Mouse (Mus musculus): Measurements from ENCODE around the gene Ddx1. TPM values are rescaled to one million over a fixed set of nuclear protein-coding genes. Genes with fewer than 3 reads are reported as not detected.

The Ddx1 gene
- polyA plus RNA-seq, 2 experiments, result 22.5 to 68.5 TPM

DNA sequence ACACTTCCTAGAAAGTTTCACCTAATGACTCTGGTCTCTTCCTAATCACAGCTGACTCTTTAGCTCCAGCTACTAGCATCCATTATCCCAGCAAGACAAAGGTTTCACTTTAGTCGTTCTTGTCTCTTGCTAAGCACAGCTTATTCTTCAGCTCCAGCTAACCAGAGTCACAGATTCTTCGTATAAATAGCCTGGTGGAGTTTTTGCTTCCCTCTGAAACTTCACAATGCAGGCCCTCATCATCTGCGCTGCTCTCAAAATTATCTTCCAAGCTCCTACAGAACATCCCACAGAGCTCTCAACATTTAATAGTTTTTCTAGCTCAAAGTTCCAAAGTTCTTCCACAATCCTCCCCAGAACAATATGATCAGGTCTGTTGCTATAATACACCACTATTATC lies 43.3 kb downstream of the Ddx1 start:
- H3K27me3 ChIP-seq (ENCODE audit: control insufficient read depth, insufficient read depth, low read length), result no peaks in the 10 kb centered on the region
- no peak overlapping the region for H3K9ac ChIP-seq (replicated peaks)
- TF ChIP-seq CTCF (IDR thresholded peaks at IDR 0.05; ENCODE audit: low read depth), result no peak
- TF ChIP-seq EP300 (IDR thresholded peaks at IDR 0.05; ENCODE audit: low read depth), result no peak
- H3K27ac ChIP-seq, result no peak overlapping the region
- 0 out of 4 replicates have a peak, but pooled peaks cover 0 to 2% of the 10 kb centered on the region in 2 experiments for H3K4me1 ChIP-seq (replicated peaks; ENCODE audit: control insufficient read depth in 2 of 2, insufficient read depth in 2 of 2, low read length in 1 of 2)
- no peaks in the 10 kb centered on the region for H3K9me3 ChIP-seq (ENCODE audit: control insufficient read depth, low read length)
- no peaks in the 10 kb centered on the region for H3K36me3 ChIP-seq (replicated peaks; ENCODE audit: control insufficient read depth, insufficient read depth, low read depth)
- ATAC-seq (ENCODE audit: insufficient read depth) (no peak), DNase-seq (ENCODE audit: low read depth in 3 of 3, low spot score in 3 of 3) (no peak)
- no peak overlapping the region for H3K4me2 ChIP-seq (ENCODE audit: low read depth)
- 59% methylated on average over 3 of the region's 3 CpGs for WGBS (ENCODE audit: insufficient replicate concordance)
- H3K4me3 ChIP-seq (ENCODE audit: insufficient read depth in 1 of 2, low read depth in 2 of 2, low read length in 2 of 2), result no peak overlapping the region

- Histone ChIP-seq H3K27ac (no peak overlapping the region), H3K4me3 (ENCODE audit: insufficient read depth in 1 of 2, low read depth in 2 of 2, low read length in 2 of 2) (no peak overlapping the region), H3K4me2 (ENCODE audit: low read depth) (no peak overlapping the region), H3K36me3 (replicated peaks; ENCODE audit: control insufficient read depth, insufficient read depth, low read depth) (no peaks in the 10 kb centered on the region), H3K27me3 (ENCODE audit: control insufficient read depth, insufficient read depth, low read length) (no peaks in the 10 kb centered on the region), H3K9me3 (ENCODE audit: control insufficient read depth, low read length) (no peaks in the 10 kb centered on the region), H3K9ac (replicated peaks) (no peak overlapping the region), H3K4me1 (replicated peaks; ENCODE audit: control insufficient read depth in 2 of 2, insufficient read depth in 2 of 2, low read length in 1 of 2) (0 out of 4 replicates have a peak, but pooled peaks cover 0 to 2% of the 10 kb centered on the region in 2 experiments)
- DNase-seq (ENCODE audit: low read depth in 3 of 3, low spot score in 3 of 3) (no peak), ATAC-seq (ENCODE audit: insufficient read depth) (no peak)
- TF ChIP-seq CTCF (IDR thresholded peaks at IDR 0.05; ENCODE audit: low read depth), result no peak
- no peak for TF ChIP-seq EP300 (IDR thresholded peaks at IDR 0.05; ENCODE audit: low read depth)
Measured at GRCm38 (mm10) chr12:13202322-13202721, 46.7 kb downstream of the Ddx1 start.

GRCm38 (mm10) chr12:13200576-13200975 lies 48.4 kb downstream of the Ddx1 start:
- DNase-seq (ENCODE audit: low read depth in 3 of 3, low spot score in 3 of 3) (no peak), ATAC-seq (ENCODE audit: insufficient read depth) (no peak)
- no peaks in the 10 kb centered on the region for H3K27me3 ChIP-seq (ENCODE audit: control insufficient read depth, insufficient read depth, low read length)
- no peak for TF ChIP-seq EP300 (IDR thresholded peaks at IDR 0.05; ENCODE audit: low read depth)
- no peak for TF ChIP-seq CTCF (IDR thresholded peaks at IDR 0.05; ENCODE audit: low read depth)
- H3K4me1 ChIP-seq (replicated peaks; ENCODE audit: control insufficient read depth in 2 of 2, insufficient read depth in 2 of 2, low read length in 1 of 2), result 0 out of 4 replicates have a peak, but pooled peaks cover 0 to 2% of the 10 kb centered on the region in 2 experiments
- no peaks in the 10 kb centered on the region for H3K9me3 ChIP-seq (ENCODE audit: control insufficient read depth, low read length)
- WGBS (ENCODE audit: insufficient replicate concordance), result 63% methylated on average over 6 of the region's 6 CpGs
- H3K27ac ChIP-seq, result no peak overlapping the region
- H3K9ac ChIP-seq (replicated peaks), result no peak overlapping the region
- H3K4me2 ChIP-seq (ENCODE audit: low read depth), result no peak overlapping the region
- no peak overlapping the region for H3K4me3 ChIP-seq (ENCODE audit: insufficient read depth in 1 of 2, low read depth in 2 of 2, low read length in 2 of 2)
- no peaks in the 10 kb centered on the region for H3K36me3 ChIP-seq (replicated peaks; ENCODE audit: control insufficient read depth, insufficient read depth, low read depth)

GRCm38 (mm10) chr12:13199338-13200301 lies 49.4 kb downstream of the Ddx1 start:
- Histone ChIP-seq H3K4me1 (replicated peaks; ENCODE audit: control insufficient read depth in 2 of 2, insufficient read depth in 2 of 2, low read length in 1 of 2) (0 out of 4 replicates have a peak, but pooled peaks cover 0 to 2% of the 10 kb centered on the region in 2 experiments), H3K27ac (no peak overlapping the region), H3K4me3 (ENCODE audit: insufficient read depth in 1 of 2, low read depth in 2 of 2, low read length in 2 of 2) (no peak overlapping the region), H3K36me3 (replicated peaks; ENCODE audit: control insufficient read depth, insufficient read depth, low read depth) (no peaks in the 10 kb centered on the region), H3K9me3 (ENCODE audit: control insufficient read depth, low read length) (no peaks in the 10 kb centered on the region), H3K4me2 (ENCODE audit: low read depth) (no peak overlapping the region), H3K27me3 (ENCODE audit: control insufficient read depth, insufficient read depth, low read length) (no peaks in the 10 kb centered on the region), H3K9ac (replicated peaks) (no peak overlapping the region)
- WGBS (ENCODE audit: insufficient replicate concordance), result 54% methylated on average over 13 of the region's 13 CpGs
- ATAC-seq (ENCODE audit: insufficient read depth), result no peak
- TF ChIP-seq CTCF (IDR thresholded peaks at IDR 0.05; ENCODE audit: low read depth), result no peak
- TF ChIP-seq EP300 (IDR thresholded peaks at IDR 0.05; ENCODE audit: low read depth), result no peak
- no peak for DNase-seq (ENCODE audit: low read depth in 3 of 3, low spot score in 3 of 3)

DNA sequence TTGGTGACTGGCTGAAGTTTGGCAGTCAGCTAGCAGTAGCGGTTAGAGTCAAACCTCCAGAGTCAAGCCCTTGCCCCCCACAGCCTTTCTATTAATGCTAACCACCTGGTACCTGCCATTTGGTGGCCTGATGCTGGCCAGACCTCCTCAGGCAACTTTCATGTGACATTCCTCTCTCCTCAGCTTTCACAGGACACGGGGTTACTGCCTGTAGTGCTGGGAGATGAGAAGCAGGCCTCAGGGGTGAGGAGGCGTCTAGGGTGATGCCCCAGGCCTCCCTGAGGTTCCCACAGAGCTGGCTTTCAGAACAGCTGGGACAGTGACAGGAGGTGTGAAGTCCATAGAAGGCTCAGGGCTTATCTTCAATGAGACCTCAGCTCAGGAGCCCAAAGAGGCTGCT lies 50.9 kb downstream of the Ddx1 start:
- DNase-seq (ENCODE audit: low read depth in 3 of 3, low spot score in 3 of 3) (no peak), ATAC-seq (ENCODE audit: insufficient read depth) (no peak)
- no peak overlapping the region for H3K4me3 ChIP-seq (ENCODE audit: insufficient read depth in 1 of 2, low read depth in 2 of 2, low read length in 2 of 2)
- H3K9me3 ChIP-seq (ENCODE audit: control insufficient read depth, low read length), result no peaks in the 10 kb centered on the region
- H3K4me1 ChIP-seq (replicated peaks; ENCODE audit: control insufficient read depth in 2 of 2, insufficient read depth in 2 of 2, low read length in 1 of 2), result 0 out of 4 replicates have a peak, but pooled peaks cover 0 to 2% of the 10 kb centered on the region in 2 experiments
- TF ChIP-seq EP300 (IDR thresholded peaks at IDR 0.05; ENCODE audit: low read depth) (no peak), CTCF (IDR thresholded peaks at IDR 0.05; ENCODE audit: low read depth) (no peak)
- no peak overlapping the region for H3K27ac ChIP-seq
- no peaks in the 10 kb centered on the region for H3K36me3 ChIP-seq (replicated peaks; ENCODE audit: control insufficient read depth, insufficient read depth, low read depth)
- no peak overlapping the region for H3K4me2 ChIP-seq (ENCODE audit: low read depth)
- no peaks in the 10 kb centered on the region for H3K27me3 ChIP-seq (ENCODE audit: control insufficient read depth, insufficient read depth, low read length)
- whole genome bisulfite sequencing (ENCODE audit: insufficient replicate concordance), result 68% methylated on average over 3 of the region's 3 CpGs
- H3K9ac ChIP-seq (replicated peaks), result no peak overlapping the region
